Mouse (Mus musculus): Measurements from ENCODE around the gene Hal. TPM values are rescaled to one million over a fixed set of nuclear protein-coding genes. Genes with fewer than 3 reads are reported as not detected.
"Not testable (repeated sequence)": the region's sequence is repeated elsewhere in the genome, so short reads cannot be mapped to it uniquely, and the experiment has no call there.

Hal gene
- total RNA-seq, 2 experiments from 2014 or later = 0.15 to 0.35 TPM

DNA sequence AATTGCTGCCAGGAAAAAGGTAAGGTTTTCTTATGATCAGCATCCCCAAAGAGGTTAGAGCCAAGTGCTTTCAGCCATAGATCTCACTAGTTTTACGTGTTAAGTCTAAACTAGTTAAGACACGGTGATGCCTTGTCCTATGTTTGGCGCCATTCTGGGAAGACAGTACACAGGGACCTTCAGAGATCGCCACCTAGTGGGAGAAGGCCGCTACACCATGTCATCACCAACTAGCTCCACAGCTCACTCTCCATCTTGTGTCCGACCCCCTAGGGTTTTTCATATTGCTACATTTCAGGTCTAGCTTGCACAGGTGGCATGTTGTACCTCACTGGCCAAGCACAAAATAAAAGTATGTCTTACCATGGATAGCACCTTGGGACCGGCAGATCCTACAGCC lies 60.4 kb downstream of the Hal start:
- intact Hi-C loops (cut with DNase I) = loop anchor here (5.0 to 10.0 kb wide), 2 partner anchors 57 to 124 kb away; no protein-coding TSS in a partner anchor
- DNase-seq (ENCODE audit: low spot score in 2 of 2) = peak; percentile 78 to 87

DNA sequence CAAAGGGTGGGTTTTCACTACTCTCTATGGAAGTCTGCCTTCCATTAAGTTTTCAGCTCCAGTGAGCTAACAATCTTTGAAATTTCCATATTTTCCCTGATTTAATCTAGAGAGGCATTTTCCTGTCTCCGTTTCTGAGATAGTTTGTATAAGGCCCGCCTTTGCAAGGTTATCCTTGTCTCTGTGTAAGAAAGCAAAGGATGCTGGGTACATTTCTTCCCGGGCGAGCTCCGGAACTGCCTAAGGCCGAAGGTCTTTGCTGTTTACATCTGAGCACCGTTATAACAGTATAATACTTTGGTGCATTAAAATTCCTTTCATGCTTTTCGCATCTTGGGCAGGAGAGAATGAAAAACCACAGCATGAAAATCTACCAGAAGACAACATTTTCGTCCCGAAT lies 61.3 kb downstream of the Hal start:
- no peak for DNase-seq (ENCODE audit: low spot score in 2 of 2)
- intact Hi-C loops (cut with DNase I) = loop anchor here (5.0 to 10.0 kb wide), 2 partner anchors 58 to 125 kb away; no protein-coding TSS in a partner anchor

DNA sequence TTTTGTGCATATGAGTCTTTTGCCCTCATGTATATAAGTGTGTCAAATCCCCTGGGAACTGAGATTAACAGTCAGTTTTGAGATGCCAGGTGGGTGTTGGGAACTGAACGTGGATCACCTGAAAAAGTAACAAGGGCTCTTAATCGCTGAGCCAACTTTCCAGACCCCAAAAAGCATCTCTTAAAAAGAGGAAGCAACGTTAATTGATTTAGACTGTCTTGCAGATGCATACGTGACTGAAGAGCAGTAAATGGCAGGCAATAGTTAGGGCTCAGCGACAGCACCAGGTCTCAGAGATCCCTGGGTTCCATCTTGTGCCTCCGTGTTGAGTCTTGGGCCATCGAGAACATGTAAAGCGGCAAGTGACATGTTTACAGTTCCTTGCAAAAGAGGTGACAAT lies 64.0 kb downstream of the Hal start:
- no peak for DNase-seq (ENCODE audit: low spot score in 2 of 2)
- intact Hi-C loops (cut with DNase I) = no loop called here

DNA sequence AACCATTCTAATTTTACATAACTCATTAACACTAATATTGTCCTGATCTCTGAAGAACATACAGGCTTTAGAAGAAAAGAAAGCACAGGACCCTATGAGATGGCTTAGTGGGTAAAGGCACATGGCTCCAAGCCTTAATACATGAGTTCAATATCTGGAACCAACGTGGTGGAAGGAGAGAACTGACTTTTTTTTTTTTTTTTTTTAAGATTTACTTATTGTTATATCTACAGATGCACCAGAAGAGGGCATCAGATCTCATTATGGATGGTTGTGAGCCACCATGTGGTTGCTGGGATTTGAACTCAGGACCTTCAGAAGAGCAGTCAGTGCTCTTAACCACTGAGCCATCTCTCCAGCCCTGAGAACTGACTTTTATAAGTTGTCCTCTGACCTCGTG lies 69.4 kb downstream of the Hal start:
- intact Hi-C loops (cut with DNase I); DNase-seq (ENCODE audit: low spot score in 2 of 2): not testable (repeated sequence)

DNA sequence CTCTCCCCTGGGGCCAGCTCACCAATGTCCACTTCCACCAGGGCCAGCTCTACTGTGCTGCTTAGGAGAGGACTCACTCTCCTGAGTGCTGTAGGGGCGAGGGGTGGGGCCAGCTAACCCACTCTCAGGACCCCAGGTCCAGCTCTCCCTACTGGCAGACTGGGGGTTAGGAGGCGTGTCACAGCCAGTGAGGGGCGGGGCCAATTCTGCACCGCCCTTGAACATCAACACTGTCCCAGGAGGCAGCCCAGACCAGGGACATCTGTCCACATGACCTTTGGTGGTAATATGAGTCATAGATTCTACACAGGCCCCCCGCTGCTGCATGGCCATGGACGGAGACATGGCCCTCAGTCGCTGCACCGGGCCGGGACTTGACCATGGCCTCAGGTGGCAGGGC lies 71.2 kb downstream of the Hal start:
- intact Hi-C loops (cut with DNase I) = no loop called here
- no peak for DNase-seq (ENCODE audit: low spot score in 2 of 2)

DNA sequence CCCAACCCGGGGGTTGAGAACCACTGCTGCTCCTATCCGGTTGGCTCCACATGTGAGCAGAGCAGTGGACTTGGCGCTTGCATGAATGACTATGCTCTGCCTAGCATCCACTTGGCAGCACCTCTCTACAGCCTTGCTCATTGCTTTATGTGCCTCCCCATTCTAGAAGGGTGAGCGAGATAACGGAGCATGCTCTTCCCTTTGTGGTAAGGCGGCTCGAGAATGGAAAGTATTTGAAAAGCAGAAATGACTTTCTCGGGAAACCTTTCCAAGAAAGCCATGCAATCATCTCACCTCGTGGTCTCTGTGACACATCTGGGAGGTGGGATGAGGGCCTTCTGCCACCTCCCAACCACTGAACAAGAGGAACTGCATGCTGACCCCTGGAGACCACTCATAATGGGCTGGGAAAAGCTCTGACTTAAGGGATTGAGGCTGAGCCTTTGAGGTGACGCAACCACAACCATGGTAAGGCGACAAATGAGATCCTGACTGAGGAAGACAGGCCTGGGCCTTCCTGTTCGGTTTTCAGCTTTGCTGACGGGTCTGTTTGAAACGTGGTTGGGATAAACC lies 76.0 kb downstream of the Hal start:
- intact Hi-C loops (cut with DNase I) = no loop called here
- DNase-seq (ENCODE audit: low spot score in 2 of 2) = no peak

DNA sequence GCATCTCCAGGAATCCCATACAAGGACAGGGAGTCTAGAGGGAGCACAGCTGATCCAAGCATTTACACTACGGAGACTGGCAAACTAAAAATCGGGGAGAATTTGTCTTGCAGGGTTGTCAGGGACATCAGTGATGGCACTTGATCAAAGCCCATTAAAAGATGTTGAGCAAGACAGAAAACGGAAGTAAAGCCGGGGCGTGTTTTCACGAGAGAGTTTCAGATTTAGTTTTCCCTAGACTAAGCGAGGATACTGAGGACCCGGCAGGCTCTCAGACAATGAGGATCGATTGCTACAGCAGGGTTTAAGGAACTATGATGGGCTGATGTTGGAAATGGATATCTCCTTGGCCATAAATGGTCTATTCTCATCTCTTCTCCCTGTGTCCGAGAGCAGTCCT lies 78.5 kb downstream of the Hal start:
- no peak for DNase-seq (ENCODE audit: low spot score in 2 of 2)
- intact Hi-C loops (cut with DNase I) = no loop called here

DNA sequence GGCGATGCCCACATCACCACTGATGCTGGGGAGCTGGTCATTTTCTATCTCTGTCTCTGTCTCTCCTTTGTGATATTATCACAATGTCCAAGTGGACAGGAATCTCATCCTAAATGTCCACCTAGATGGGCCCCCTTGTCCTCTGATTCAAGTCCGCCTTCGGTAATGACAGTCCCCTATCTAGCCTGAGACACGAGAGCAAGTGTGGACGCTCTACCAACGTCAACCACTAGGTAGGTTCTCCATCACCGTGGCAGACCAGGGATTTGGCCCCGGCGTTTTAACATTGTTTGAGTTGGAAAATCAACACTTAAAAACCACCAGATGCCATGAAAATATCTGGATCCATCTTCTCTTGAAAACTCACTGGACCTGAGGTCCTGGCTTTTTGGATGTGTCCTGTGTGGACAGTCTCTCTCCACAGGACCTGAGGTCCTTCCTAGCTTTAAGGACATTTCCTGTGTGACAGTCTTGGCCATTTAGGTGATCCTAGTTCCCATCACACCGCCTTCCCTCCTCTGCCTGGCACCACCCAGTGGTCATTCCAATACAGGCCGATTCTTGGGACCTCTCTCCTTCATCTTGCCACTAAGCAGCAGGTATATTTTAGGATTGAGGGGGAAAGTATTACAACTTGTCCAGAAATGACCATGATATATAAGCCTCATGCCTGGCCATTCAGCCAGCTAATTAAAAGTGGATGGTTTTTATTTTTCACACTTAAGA lies 79.4 kb downstream of the Hal start:
- DNase-seq (ENCODE audit: low spot score in 2 of 2) = no peak

DNA sequence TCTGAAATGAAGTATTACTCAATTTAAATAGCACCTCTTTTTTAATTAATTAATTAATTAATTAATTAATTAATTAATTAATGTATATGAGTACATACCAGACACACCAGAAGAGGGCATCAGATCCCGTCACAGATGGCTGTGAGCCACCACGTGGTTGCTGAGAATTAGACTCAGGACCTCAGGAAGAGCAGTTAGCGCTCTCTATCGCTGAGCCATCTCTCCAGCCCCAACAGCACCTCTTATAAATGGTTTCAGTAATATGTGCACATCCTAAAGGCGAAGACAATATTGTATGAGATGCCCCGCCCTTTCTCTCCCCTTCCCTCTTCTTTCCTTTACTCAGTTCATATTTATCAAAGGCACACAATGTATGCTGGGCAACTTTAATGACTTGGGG lies 80.1 kb downstream of the Hal start:
- intact Hi-C loops (cut with DNase I) = no loop called here
- DNase-seq (ENCODE audit: low spot score in 2 of 2) = no peak

More for the DNA sequence above, 79.4 kb downstream of the Hal start:
- intact Hi-C loops (cut with DNase I) = no loop called here

Other genes with a start within 250 kb of the Hal start
- gene Elk3, start 177.6 kb upstream of the Hal start, total RNA-seq (2021) = 10 to 100 TPM; 15.2 to 16.1 TPM
- gene Lta4h, start 35.4 kb upstream of the Hal start, total RNA-seq (2021) = 10 to 100 TPM; 63.0 to 66.9 TPM
- 1 to 10 TPM; 1.4 to 1.9 TPM for gene Amdhd1, start 51.3 kb downstream of the Hal start, total RNA-seq (2021)
- under 1 TPM in 1 of 2 experiments, not detected in 1; 0.08 TPM for gene Ccdc38, start 51.9 kb downstream of the Hal start, total RNA-seq (2021)
- gene Snrpf, start 100.9 kb downstream of the Hal start, total RNA-seq (2021) = 10 to 100 TPM; 12.9 to 15.2 TPM
- 10 to 100 TPM; 11.7 to 16.1 TPM for gene Ntn4, start 151.9 kb downstream of the Hal start, total RNA-seq (2021)